Mouse (Mus musculus) ES-E14 (cell line): ENCODE data around the gene Sel1l.

Source experiments
- CHD2 ChIP-seq: IDR thresholded peaks from 2 replicates; pipeline ENCODE4 v1.6.1; 2014; ENCODE audit warnings: mild to moderate bottlenecking, low read depth, low read length, inconsistent platforms
- MAFK ChIP-seq: IDR thresholded peaks from 2 replicates; pipeline ENCODE4 v1.6.1; 2014; ENCODE audit warnings: mild to moderate bottlenecking, low read depth, low read length, inconsistent platforms; ENCODE audit not compliant: insufficient read depth
- ZNF384 ChIP-seq: IDR thresholded peaks from 2 replicates; pipeline ENCODE4 v1.6.1; 2012; ENCODE audit warnings: low read depth, low read length, inconsistent platforms

- TF ChIP-seq MAFK (no peak), ZNF384 (no peak), CHD2 (no peak)
These were observed 41.9 kb downstream of the Sel1l start for GRCm38 (mm10) chr12:91807095-91807494.
